Mouse (Mus musculus) E14TG2a.4 (cell line): ENCODE data around the gene Prg2.

Source experiments
- CTCF ChIP-seq: conservative IDR thresholded peaks from 2 replicates; pipeline ENCODE4 v1.5.1; 2014; ENCODE audit warnings: low read length
- NANOG ChIP-seq: IDR thresholded peaks from 2 replicates; pipeline ENCODE4 v1.6.1; 2014; ENCODE audit warnings: borderline replicate concordance, low read length, mixed read lengths
- POU5F1 ChIP-seq: IDR thresholded peaks from 2 replicates; pipeline ENCODE4 v1.6.1; 2014; ENCODE audit warnings: low read length, borderline replicate concordance

- TF ChIP-seq CTCF, result no peak
- no peak for TF ChIP-seq POU5F1
- TF ChIP-seq NANOG, result no peak
Measured at GRCm38 (mm10) chr2:84961901-84962300, 18.4 kb upstream of the Prg2 start.
